Mouse (Mus musculus): Measurements from ENCODE around the gene Alyref.

Alyref gene

GRCm38 (mm10) chr11:120545964-120546363 is 52.2 kb downstream of the Alyref start:
- no peak for DNase-seq (ENCODE audit: low read depth, low spot score)

- no peak for DNase-seq (ENCODE audit: low read depth, low spot score)
These were observed 55.8 kb downstream of the Alyref start for GRCm38 (mm10) chr11:120542376-120542775.
